Mouse (Mus musculus) gastrocnemius, adult 2 months (tissue): ENCODE data around the gene Mul1. TPM values are rescaled to one million over a fixed set of nuclear protein-coding genes. Genes with fewer than 3 reads are reported as not detected.

ENCODE experiments used
- DNase-seq: peaks from one replicate; pipeline ENCODE4 v3.0.0; 2022
- H3K27ac ChIP-seq: fragments of 200-600 bp; 2 replicates; pipeline ENCODE4 v1.8.1; 2022; ENCODE audit warnings: mild to moderate bottlenecking
- H3K4me3 ChIP-seq: fragments of 200-600 bp; 2 replicates; pipeline ENCODE4 v1.8.1; 2022; ENCODE audit warnings: mild to moderate bottlenecking, moderate library complexity
- CTCF ChIP-seq: fragments of 200-600 bp; IDR thresholded peaks from 2 replicates; pipeline ENCODE4 v1.8.1; 2022; ENCODE audit warnings: antibody characterized with exemption, mild to moderate bottlenecking, moderate library complexity
- intact Hi-C: fragments of 180-260 bp; cut with DNase I; formaldehyde crosslinking; loops from one replicate; pipeline ENCODE4 v1.15.1; 2025
- total RNA-seq, 2 experiments: library from RNA; stranded (reverse); gene quantifications; 2 replicates each; pipeline ENCODE4 v1.2.3; 2021

Gene Mul1
- total RNA-seq, 2 experiments from 2014 or later: 37.5 to 45.5 TPM

GRCm38 (mm10) chr4:138456536-138456935 lies 22.1 kb downstream of the Mul1 start:
- intact Hi-C loops: no loop called here
- peak overlapping the region; percentile 93 for H3K27ac ChIP-seq
- TF ChIP-seq CTCF: no peak
- H3K4me3 ChIP-seq: peak overlapping the region; percentile 89
- no peak for DNase-seq

- no peak for DNase-seq
- TF ChIP-seq CTCF: no peak
- Histone ChIP-seq H3K27ac (no peak overlapping the region), H3K4me3 (no peak overlapping the region)
- intact Hi-C loops: no loop called here
Observed at GRCm38 (mm10) chr4:138457091-138457490, 22.6 kb downstream of the Mul1 start.

GRCm38 (mm10) chr4:138458171-138458570 lies 23.7 kb downstream of the Mul1 start:
- TF ChIP-seq CTCF: no peak
- no peak for DNase-seq

GRCm38 (mm10) chr4:138458735-138459440 lies 24.4 kb downstream of the Mul1 start:
- Histone ChIP-seq H3K27ac (no peak overlapping the region), H3K4me3 (no peak overlapping the region)
- no peak for TF ChIP-seq CTCF
- intact Hi-C loops: no loop called here
- no peak for DNase-seq

More at GRCm38 (mm10) chr4:138458171-138458570, 23.7 kb downstream of the Mul1 start:
- intact Hi-C loops: no loop called here
- Histone ChIP-seq H3K27ac (no peak overlapping the region), H3K4me3 (no peak overlapping the region)

- no peak overlapping the region for H3K27ac ChIP-seq
- DNase-seq: no peak
- H3K4me3 ChIP-seq: no peak overlapping the region
- no peak for TF ChIP-seq CTCF
- intact Hi-C loops: loop anchor here (5.0 kb wide), 1 partner anchor 43 kb away; no protein-coding TSS in a partner anchor
Observed at GRCm38 (mm10) chr4:138459775-138460174, 25.3 kb downstream of the Mul1 start.

- DNase-seq: no peak
- intact Hi-C loops: loop anchor here (5.0 kb wide), 1 partner anchor 41 kb away; no protein-coding TSS in a partner anchor
- TF ChIP-seq CTCF: no peak
Observed at GRCm38 (mm10) chr4:138460910-138461309, 26.4 kb downstream of the Mul1 start.

GRCm38 (mm10) chr4:138461471-138461870 lies 27.0 kb downstream of the Mul1 start:
- no peak for TF ChIP-seq CTCF
- intact Hi-C loops: loop anchor here (5.0 kb wide), 1 partner anchor 41 kb away; no protein-coding TSS in a partner anchor
- H3K4me3 ChIP-seq: no peak overlapping the region
- DNase-seq: no peak
- H3K27ac ChIP-seq: no peak overlapping the region

More at GRCm38 (mm10) chr4:138460910-138461309, 26.4 kb downstream of the Mul1 start:
- no peak overlapping the region for H3K27ac ChIP-seq
- H3K4me3 ChIP-seq: no peak overlapping the region

GRCm38 (mm10) chr4:138462971-138463831 lies 28.7 kb downstream of the Mul1 start:
- H3K4me3 ChIP-seq: peak overlapping the region; percentile 60
- intact Hi-C loops: loop anchor here (5.0 kb wide), 1 partner anchor 39 kb away; no protein-coding TSS in a partner anchor

GRCm38 (mm10) chr4:138463832-138464487 lies 29.5 kb downstream of the Mul1 start:
- no peak for TF ChIP-seq CTCF
- peak; percentile 86 for DNase-seq
- peak overlapping the region; percentile 60 for H3K4me3 ChIP-seq
- intact Hi-C loops: loop anchor here (5.0 kb wide), 1 partner anchor 38 kb away; no protein-coding TSS in a partner anchor
- H3K27ac ChIP-seq: peak overlapping the region; percentile 78

More at GRCm38 (mm10) chr4:138462971-138463831, 28.7 kb downstream of the Mul1 start:
- peak; percentile 50 for TF ChIP-seq CTCF
- no peak for DNase-seq
- peak overlapping the region; percentile 78 for H3K27ac ChIP-seq

GRCm38 (mm10) chr4:138464667-138465353 lies 30.3 kb downstream of the Mul1 start:
- intact Hi-C loops: loop anchor here (5.0 kb wide), 1 partner anchor 37 kb away; no protein-coding TSS in a partner anchor

GRCm38 (mm10) chr4:138465446-138465845 lies 31.0 kb downstream of the Mul1 start:
- Histone ChIP-seq H3K4me3 (no peak overlapping the region), H3K27ac (no peak overlapping the region)
- TF ChIP-seq CTCF: no peak
- intact Hi-C loops: no loop called here
- DNase-seq: no peak

More at GRCm38 (mm10) chr4:138464667-138465353, 30.3 kb downstream of the Mul1 start:
- H3K27ac ChIP-seq: peak overlapping the region; percentile 78
- peak; percentile 82 for DNase-seq
- TF ChIP-seq CTCF: no peak
- H3K4me3 ChIP-seq: peak overlapping the region; percentile 60

- no peak overlapping the region for H3K4me3 ChIP-seq
- no peak overlapping the region for H3K27ac ChIP-seq
- DNase-seq: no peak
- TF ChIP-seq CTCF: no peak
- intact Hi-C loops: no loop called here
Observed at GRCm38 (mm10) chr4:138466690-138467089, 32.2 kb downstream of the Mul1 start.
